Mouse (Mus musculus) E14TG2a.4 (cell line): ENCODE data around the gene Tdrd3.
A peak's percentile ranks its signal among the peaks of the same experiment; 100 is the strongest.

Experiments
- H3K27me3 ChIP-seq: 2 replicates; pipeline ENCODE4 v1.6.1; 2014; ENCODE audit warnings: low read length, control low read depth; ENCODE audit not compliant: insufficient read depth
- H3K36me3 ChIP-seq: 2 replicates; pipeline ENCODE4 v1.6.1; 2014; ENCODE audit warnings: low read length, control low read depth; ENCODE audit not compliant: insufficient read depth
- H3K4me1 ChIP-seq: replicated peaks from 2 replicates; pipeline ENCODE4 v1.6.1; 2014; ENCODE audit warnings: low read depth, low read length, control low read depth
- H3K4me3 ChIP-seq: replicated peaks from 2 replicates; pipeline ENCODE4 v1.5.1; 2014; ENCODE audit warnings: mild to moderate bottlenecking, low read length
- H3K9me3 ChIP-seq: 2 replicates; pipeline ENCODE4 v1.6.1; 2014; ENCODE audit warnings: low read length, control low read depth
- CTCF ChIP-seq: conservative IDR thresholded peaks from 2 replicates; pipeline ENCODE4 v1.5.1; 2014; ENCODE audit warnings: low read length
- NANOG ChIP-seq: IDR thresholded peaks from 2 replicates; pipeline ENCODE4 v1.6.1; 2014; ENCODE audit warnings: borderline replicate concordance, low read length, mixed read lengths
- POU5F1 ChIP-seq: IDR thresholded peaks from 2 replicates; pipeline ENCODE4 v1.6.1; 2014; ENCODE audit warnings: low read length, borderline replicate concordance

Tdrd3 gene

DNA sequence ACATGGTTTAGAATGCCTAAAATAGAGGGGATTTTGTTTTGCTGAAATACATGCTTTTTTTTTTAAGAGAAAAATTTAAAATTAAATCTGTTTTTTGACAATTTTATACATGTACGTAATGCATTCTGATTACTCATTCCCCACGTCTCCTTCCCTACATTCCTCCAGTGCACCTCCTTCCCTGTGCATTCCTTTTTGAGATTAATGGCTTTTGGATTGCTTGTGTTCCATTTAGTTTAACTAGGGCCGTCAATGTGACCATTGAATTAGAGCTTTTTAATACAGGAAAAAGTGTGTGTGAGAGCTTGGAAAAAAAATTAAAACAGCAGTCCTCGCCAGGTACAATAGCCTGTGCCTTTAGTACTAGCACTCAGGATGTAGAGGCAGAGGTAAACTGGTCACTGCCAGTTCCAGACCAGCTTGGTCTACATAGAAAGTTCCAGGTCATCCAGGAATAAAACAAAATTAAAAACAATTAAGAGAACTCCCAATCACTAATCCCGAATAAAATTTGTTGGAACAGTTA lies 17.0 kb downstream of the Tdrd3 start:
- H3K4me3 ChIP-seq = no peak overlapping the region
- no peaks in the 10 kb centered on the region for H3K4me1 ChIP-seq
- H3K36me3 ChIP-seq = no peaks in the 10 kb centered on the region
- TF ChIP-seq CTCF (no peak), NANOG (no peak), POU5F1 (no peak)
- no peaks in the 10 kb centered on the region for H3K27me3 ChIP-seq
- H3K9me3 ChIP-seq = peaks cover 4% of the 10 kb centered on the region; the same call in 1 of the 2 replicates

DNA sequence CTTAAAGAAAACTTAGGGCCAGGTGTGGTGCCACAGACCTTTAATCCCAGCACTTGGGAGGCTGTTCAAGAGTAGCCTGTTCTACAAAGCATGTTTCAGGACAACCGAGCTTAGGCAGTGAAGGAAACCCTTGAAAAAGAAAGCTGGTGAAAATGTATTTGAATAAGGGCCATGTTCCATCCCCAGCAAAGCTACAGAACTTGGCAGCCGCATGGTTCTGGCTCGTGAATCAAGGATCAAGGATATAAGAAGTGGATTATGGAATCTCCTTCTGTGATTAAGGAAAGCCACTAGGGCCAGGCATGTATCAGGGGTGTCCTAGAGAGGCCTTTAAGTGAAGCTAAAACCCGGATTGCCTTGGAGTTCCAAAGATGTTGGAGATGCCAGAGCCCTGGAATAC lies 18.9 kb downstream of the Tdrd3 start:
- no peaks in the 10 kb centered on the region for H3K36me3 ChIP-seq
- H3K4me3 ChIP-seq = no peak overlapping the region
- peaks cover 4% of the 10 kb centered on the region; the same call in 1 of the 2 replicates for H3K9me3 ChIP-seq
- H3K27me3 ChIP-seq = no peaks in the 10 kb centered on the region
- TF ChIP-seq POU5F1 (no peak), CTCF (no peak), NANOG (no peak)
- no peaks in the 10 kb centered on the region for H3K4me1 ChIP-seq

DNA sequence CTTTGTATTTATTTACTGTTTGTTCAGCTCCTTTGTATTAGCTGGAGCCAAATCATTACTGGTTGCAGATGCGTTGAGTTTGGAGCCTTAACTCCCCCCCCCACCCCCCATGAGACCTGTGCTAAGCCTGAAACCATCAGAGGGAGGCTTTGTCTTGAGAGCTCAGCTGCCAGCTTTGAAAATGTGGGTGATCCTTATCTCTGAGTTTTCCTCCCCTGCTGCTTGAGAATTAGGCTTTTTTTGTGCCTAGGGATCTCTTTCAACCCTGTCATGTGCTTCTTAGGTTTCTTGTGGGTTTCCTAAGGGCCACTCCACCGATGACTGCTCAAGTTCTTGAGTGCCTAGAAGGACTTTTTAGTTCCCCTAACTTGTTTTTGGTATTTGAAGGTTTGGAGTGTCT lies 23.3 kb downstream of the Tdrd3 start:
- Histone ChIP-seq H3K4me1 (no peaks in the 10 kb centered on the region), H3K4me3 (no peak overlapping the region), H3K9me3 (peaks cover under 1% of the 10 kb centered on the region; the same call in 1 of the 2 replicates), H3K36me3 (no peaks in the 10 kb centered on the region), H3K27me3 (no peaks in the 10 kb centered on the region)
- TF ChIP-seq NANOG (no peak), POU5F1 (no peak), CTCF (no peak)

DNA sequence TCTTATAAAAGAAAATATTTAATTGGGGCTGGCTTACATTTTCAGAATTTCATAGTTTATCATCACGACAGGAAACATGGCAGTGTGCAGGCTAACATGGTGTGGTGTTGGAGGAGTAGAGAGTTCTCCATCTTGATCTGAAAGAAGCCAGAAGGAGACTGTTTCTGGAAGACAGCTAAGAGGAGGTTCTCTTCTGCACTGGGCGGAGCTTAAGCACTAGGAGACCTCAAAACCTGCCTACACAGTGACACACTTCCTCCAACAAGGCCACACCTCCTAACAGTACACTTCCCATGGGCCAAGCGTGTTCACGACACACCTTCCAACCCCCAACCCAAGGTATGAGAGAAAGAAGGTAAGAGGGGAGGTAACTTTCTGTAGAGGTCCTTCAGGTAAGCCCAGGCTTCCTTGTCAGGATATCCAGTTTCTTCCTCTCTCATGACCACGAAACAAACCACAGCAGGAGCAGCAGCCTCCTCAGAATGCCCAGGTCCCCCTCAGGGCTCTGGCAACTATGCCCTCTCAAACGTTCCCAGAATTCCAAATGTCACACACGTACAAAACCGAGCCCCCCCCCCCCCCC lies 30.0 kb downstream of the Tdrd3 start:
- no peaks in the 10 kb centered on the region for H3K27me3 ChIP-seq
- H3K36me3 ChIP-seq = no peaks in the 10 kb centered on the region
- H3K4me1 ChIP-seq = no peaks in the 10 kb centered on the region
- TF ChIP-seq CTCF = no peak
- TF ChIP-seq POU5F1 = no peak
- H3K9me3 ChIP-seq = no peaks in the 10 kb centered on the region
- H3K4me3 ChIP-seq = no peak overlapping the region

DNA sequence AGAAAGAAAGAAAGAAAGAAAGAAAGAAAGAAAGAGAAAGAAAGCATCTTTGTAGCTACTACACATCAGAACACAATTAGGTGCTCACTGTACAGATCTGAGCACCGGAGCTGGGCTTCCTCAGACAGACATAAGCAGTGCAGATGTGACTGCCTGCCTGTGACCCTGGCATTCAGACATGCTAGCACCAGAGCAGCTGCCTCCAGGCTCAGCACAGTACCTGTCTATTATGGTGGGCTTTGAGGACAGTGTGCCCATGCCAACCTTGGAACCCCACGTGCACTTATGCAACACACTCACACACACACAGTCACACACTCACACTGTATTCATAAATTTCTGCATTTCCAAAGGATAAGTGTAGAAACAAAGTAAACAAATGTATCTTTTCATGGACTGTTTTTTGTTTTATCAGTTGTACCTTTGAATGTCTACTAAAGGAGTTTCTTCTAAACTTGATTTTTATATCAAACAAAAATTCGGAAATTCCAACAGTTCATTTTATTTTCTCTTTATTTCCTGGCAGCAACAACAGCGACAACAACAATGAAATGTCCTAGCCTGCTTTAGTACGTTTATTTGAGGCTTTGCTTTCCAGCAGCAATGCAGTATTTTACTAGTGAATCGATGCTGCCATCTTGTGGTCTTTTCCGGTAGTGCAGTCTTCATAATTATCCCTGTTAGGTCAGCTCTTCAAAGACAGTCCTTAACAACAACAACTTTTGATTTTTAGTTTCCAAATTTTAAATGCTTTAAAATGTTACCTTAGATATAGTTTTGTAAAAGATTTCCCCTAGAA lies 35.4 kb downstream of the Tdrd3 start:
- H3K9me3 ChIP-seq = peaks cover 9% of the 10 kb centered on the region
- H3K4me1 ChIP-seq = peaks cover 12% of the 10 kb centered on the region
- no peaks in the 10 kb centered on the region for H3K27me3 ChIP-seq
- no peak overlapping the region for H3K4me3 ChIP-seq
- 0 out of 2 replicates have a peak, but pooled peaks cover 4% of the 10 kb centered on the region for H3K36me3 ChIP-seq
- no peak for TF ChIP-seq NANOG
- TF ChIP-seq POU5F1 = no peak
- peak; percentile 85 for TF ChIP-seq CTCF

- peaks cover 9% of the 10 kb centered on the region for H3K9me3 ChIP-seq
- H3K4me3 ChIP-seq = no peak overlapping the region
- H3K4me1 ChIP-seq = peaks cover 12% of the 10 kb centered on the region
- no peaks in the 10 kb centered on the region for H3K27me3 ChIP-seq
- TF ChIP-seq POU5F1 (no peak), NANOG (no peak), CTCF (no peak)
- H3K36me3 ChIP-seq = 0 out of 2 replicates have a peak, but pooled peaks cover 4% of the 10 kb centered on the region
Measured at GRCm38 (mm10) chr14:87455630-87456175, 39.3 kb downstream of the Tdrd3 start.

DNA sequence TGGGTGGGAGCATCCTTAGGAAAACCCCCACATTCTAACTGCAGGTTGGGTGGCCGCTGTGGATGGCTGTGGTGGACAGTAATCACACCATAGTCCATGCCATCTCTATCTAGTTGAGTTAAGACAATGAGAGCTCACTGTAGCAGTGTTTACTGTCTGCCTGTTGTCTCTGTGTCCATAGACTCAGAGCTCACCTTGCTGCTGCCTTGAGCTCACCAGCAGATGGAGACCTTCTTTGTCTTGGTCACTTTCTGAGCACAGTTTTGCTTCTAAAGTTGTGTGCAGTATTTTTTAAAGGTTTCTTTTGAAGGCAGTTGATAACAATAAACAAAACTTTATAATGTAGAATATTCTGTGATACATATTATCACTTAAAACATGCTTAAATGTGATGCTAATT lies 43.3 kb downstream of the Tdrd3 start:
- H3K4me1 ChIP-seq = peaks cover 18% of the 10 kb centered on the region
- no peak overlapping the region for H3K4me3 ChIP-seq
- no peak for TF ChIP-seq POU5F1
- no peak for TF ChIP-seq CTCF
- TF ChIP-seq NANOG = no peak
- H3K27me3 ChIP-seq = no peaks in the 10 kb centered on the region
- no peaks in the 10 kb centered on the region for H3K9me3 ChIP-seq
- no peaks in the 10 kb centered on the region for H3K36me3 ChIP-seq

DNA sequence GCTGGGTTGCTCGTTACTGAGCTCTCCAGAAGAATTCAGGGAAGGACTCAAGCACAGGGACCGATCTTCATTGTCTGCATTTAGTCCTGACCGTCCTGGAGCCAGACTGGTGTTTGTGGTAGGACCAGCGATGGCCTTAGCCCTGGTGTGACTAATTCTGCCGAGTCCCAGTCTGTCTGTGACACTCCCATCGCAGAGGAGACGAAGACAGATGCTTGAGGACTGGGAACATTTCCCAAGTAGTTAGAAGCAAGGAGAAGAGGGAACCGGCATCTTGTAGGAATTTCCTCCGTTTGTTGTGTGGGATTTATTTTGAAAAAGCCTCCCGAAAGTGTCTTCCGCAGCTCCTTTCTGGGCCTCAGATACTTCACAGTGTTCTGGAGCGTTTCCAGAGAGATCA lies 45.1 kb downstream of the Tdrd3 start:
- H3K36me3 ChIP-seq = no peaks in the 10 kb centered on the region
- H3K4me1 ChIP-seq = peaks cover 6% of the 10 kb centered on the region
- no peaks in the 10 kb centered on the region for H3K27me3 ChIP-seq
- H3K4me3 ChIP-seq = no peak overlapping the region
- no peaks in the 10 kb centered on the region for H3K9me3 ChIP-seq
- no peak for TF ChIP-seq CTCF
- no peak for TF ChIP-seq POU5F1
- TF ChIP-seq NANOG = no peak
